Mouse (Mus musculus) stomach, postnatal 0 days (tissue): ENCODE measurements at regions not wholly inside any gene's neighbourhood (a gene's known extent, or its start where the extent isn't known, plus 50 kb on each side); places are given as distances from the start of the nearest gene placed in this dataset.
A peak's percentile ranks its signal among the peaks of the same experiment; 100 is the strongest.

Experiments
- ATAC-seq: fragments of 200-750 bp; cut with Nextera tagmentation; 2 replicates; pipeline ENCODE4 v1.8.0; 2017; ENCODE audit not compliant: low FRiP score, low TSS enrichment
- DNase-seq: peaks from one replicate; pipeline ENCODE4 v3.0.0-alpha.2; 2016; ENCODE audit warnings: low spot score
- H3K27ac ChIP-seq: fragments of 300-500 bp; sonication (generic); replicated peaks from 2 replicates; pipeline ENCODE4 v1.5.1; 2014; ENCODE audit warnings: mild to moderate bottlenecking, control low read depth
- H3K27me3 ChIP-seq: fragments of 300-500 bp; sonication (generic); 2 replicates; pipeline ENCODE4 v1.6.1; 2014; ENCODE audit warnings: low read length; ENCODE audit not compliant: control insufficient read depth, insufficient read depth
- H3K36me3 ChIP-seq: fragments of 300-500 bp; sonication (generic); 2 replicates; pipeline ENCODE4 v1.6.1; 2014; ENCODE audit warnings: low read length, mixed read lengths; ENCODE audit not compliant: control insufficient read depth, insufficient read depth
- H3K4me1 ChIP-seq: fragments of 300-500 bp; sonication (generic); replicated peaks from 2 replicates; pipeline ENCODE4 v1.6.1; 2014; ENCODE audit warnings: antibody characterized with exemption; ENCODE audit not compliant: control insufficient read depth, insufficient read depth
- H3K4me2 ChIP-seq: fragments of 300-500 bp; sonication (generic); replicated peaks from 2 replicates; pipeline ENCODE4 v1.6.1; 2014; ENCODE audit warnings: low read depth, mild to moderate bottlenecking, control low read depth, moderate library complexity
- H3K4me3 ChIP-seq: fragments of 300-500 bp; sonication (generic); 2 replicates; pipeline ENCODE4 v1.5.1; 2014; ENCODE audit warnings: low read depth, low read length, control low read depth
- H3K9ac ChIP-seq: fragments of 300-500 bp; sonication (generic); 2 replicates; pipeline ENCODE4 v1.6.1; 2014; ENCODE audit warnings: mild to moderate bottlenecking, low read length, control low read depth, mixed read lengths
- H3K9me3 ChIP-seq: fragments of 300-500 bp; sonication (generic); 2 replicates; pipeline ENCODE4 v1.6.1; 2016; ENCODE audit warnings: low read length; ENCODE audit not compliant: control insufficient read depth
- CTCF ChIP-seq: IDR thresholded peaks from 2 replicates; pipeline ENCODE4 v1.5.1; 2016; ENCODE audit warnings: antibody characterized with exemption, low read depth, mild to moderate bottlenecking, moderate library complexity
- EP300 ChIP-seq: optimal IDR thresholded peaks from 2 replicates; pipeline ENCODE3; 2016; ENCODE audit warnings: antibody characterized with exemption
- WGBS: fragments of 180-500 bp; shearing (Covaris S2); extraction: QIAGEN DNeasy Blood & Tissue Kit; methylation state at CpG from one replicate; pipeline ENCODE4 v1.1.7; 2014; 5-methylcytosine and 5-hydroxymethylcytosine counted together

- WGBS: 42% methylated on average over 8 of the region's 8 CpGs
- DNase-seq: no peak
These were observed 93.3 kb upstream of the Runx3 start for GRCm38 (mm10) chr4:135027136-135027535.

GRCm38 (mm10) chr4:135029723-135030122 is 90.7 kb upstream of the Runx3 start:
- no peaks in the 10 kb centered on the region for H3K36me3 ChIP-seq
- no peak for DNase-seq
- no peak overlapping the region for H3K9ac ChIP-seq
- 97% methylated on average over 2 of the region's 2 CpGs for WGBS
- H3K9me3 ChIP-seq: no peaks in the 10 kb centered on the region
- no peak overlapping the region for H3K27ac ChIP-seq
- no peaks in the 10 kb centered on the region for H3K27me3 ChIP-seq
- H3K4me1 ChIP-seq: no peaks in the 10 kb centered on the region
- H3K4me2 ChIP-seq: no peak overlapping the region
- no peak overlapping the region for H3K4me3 ChIP-seq
- no peak for TF ChIP-seq EP300
- TF ChIP-seq CTCF: no peak
- no peak for ATAC-seq

More at GRCm38 (mm10) chr4:135027136-135027535, 93.3 kb upstream of the Runx3 start:
- Histone ChIP-seq H3K27me3 (no peaks in the 10 kb centered on the region), H3K9me3 (no peaks in the 10 kb centered on the region), H3K4me3 (no peak overlapping the region), H3K36me3 (no peaks in the 10 kb centered on the region), H3K9ac (no peak overlapping the region), H3K27ac (no peak overlapping the region), H3K4me2 (no peak overlapping the region), H3K4me1 (no peaks in the 10 kb centered on the region)
- 0 out of 2 replicates have a peak, but pooled peaks have one; percentile 3 for ATAC-seq
- TF ChIP-seq CTCF (no peak), EP300 (no peak)

- Histone ChIP-seq H3K9ac (no peak overlapping the region), H3K9me3 (no peaks in the 10 kb centered on the region), H3K36me3 (no peaks in the 10 kb centered on the region), H3K4me1 (no peaks in the 10 kb centered on the region), H3K27ac (no peak overlapping the region), H3K27me3 (no peaks in the 10 kb centered on the region), H3K4me3 (no peak overlapping the region), H3K4me2 (no peak overlapping the region)
- WGBS: 20% methylated on average over 9 of the region's 9 CpGs
- TF ChIP-seq EP300 (no peak), CTCF (no peak)
- ATAC-seq (no peak), DNase-seq (no peak)
These were observed 88.0 kb upstream of the Runx3 start for GRCm38 (mm10) chr4:135032461-135032860.

GRCm38 (mm10) chr4:135033302-135033701 is 87.2 kb upstream of the Runx3 start:
- H3K9ac ChIP-seq: no peak overlapping the region
- no peak overlapping the region for H3K27ac ChIP-seq
- TF ChIP-seq CTCF (no peak), EP300 (no peak)
- H3K4me1 ChIP-seq: no peaks in the 10 kb centered on the region
- DNase-seq (no peak), ATAC-seq (no peak)
- WGBS: 71% methylated on average over 8 of the region's 8 CpGs
- H3K4me2 ChIP-seq: no peak overlapping the region
- H3K9me3 ChIP-seq: no peaks in the 10 kb centered on the region
- H3K36me3 ChIP-seq: no peaks in the 10 kb centered on the region
- no peak overlapping the region for H3K4me3 ChIP-seq
- H3K27me3 ChIP-seq: no peaks in the 10 kb centered on the region

- Histone ChIP-seq H3K27me3 (no peaks in the 10 kb centered on the region), H3K36me3 (no peaks in the 10 kb centered on the region), H3K4me1 (no peaks in the 10 kb centered on the region), H3K27ac (no peak overlapping the region), H3K9ac (no peak overlapping the region), H3K4me2 (no peak overlapping the region), H3K9me3 (no peaks in the 10 kb centered on the region), H3K4me3 (no peak overlapping the region)
- DNase-seq (peak; percentile 69), ATAC-seq (no peak)
- WGBS: 40% methylated on average over 7 of the region's 7 CpGs
- no peak for TF ChIP-seq EP300
- peak; percentile 78 for TF ChIP-seq CTCF
These were observed 86.0 kb upstream of the Runx3 start for GRCm38 (mm10) chr4:135034406-135034805.

- H3K4me2 ChIP-seq: no peak overlapping the region
- H3K27ac ChIP-seq: no peak overlapping the region
- no peaks in the 10 kb centered on the region for H3K9me3 ChIP-seq
- no peak overlapping the region for H3K9ac ChIP-seq
- no peak for ATAC-seq
- H3K27me3 ChIP-seq: no peaks in the 10 kb centered on the region
- TF ChIP-seq EP300: no peak
- TF ChIP-seq CTCF: no peak
- no peak for DNase-seq
- H3K4me3 ChIP-seq: no peak overlapping the region
- H3K4me1 ChIP-seq: no peaks in the 10 kb centered on the region
- 94% methylated on average over 3 of the region's 3 CpGs for WGBS
- no peaks in the 10 kb centered on the region for H3K36me3 ChIP-seq
These were observed 83.7 kb upstream of the Runx3 start for GRCm38 (mm10) chr4:135036764-135037163.
